Mouse (Mus musculus) kidney, embryonic 16.5 days (tissue): ENCODE measurements around the gene Gje1. TPM values are rescaled to one million over a fixed set of nuclear protein-coding genes. Genes with fewer than 3 reads are reported as not detected.

ENCODE experiments used
- ATAC-seq: fragments of 200-750 bp; cut with Nextera tagmentation; 2 replicates; pipeline ENCODE4 v1.8.0; 2017; ENCODE audit warnings: moderate TSS enrichment; ENCODE audit not compliant: low FRiP score, low TSS enrichment
- H3K27ac ChIP-seq: fragments of 300-500 bp; sonication (generic); 2 replicates; pipeline ENCODE4 v1.5.1; 2014; ENCODE audit warnings: low read length
- H3K27me3 ChIP-seq: fragments of 300-500 bp; sonication (generic); 2 replicates; pipeline ENCODE4 v1.6.1; 2014; ENCODE audit warnings: low read length, control low read depth, mixed read lengths; ENCODE audit not compliant: insufficient read depth
- H3K36me3 ChIP-seq: fragments of 300-500 bp; sonication (generic); 2 replicates; pipeline ENCODE4 v1.6.1; 2014; ENCODE audit warnings: low read length, control low read depth, mixed read lengths; ENCODE audit not compliant: insufficient read depth
- H3K4me1 ChIP-seq: fragments of 300-500 bp; sonication (generic); 2 replicates; pipeline ENCODE4 v1.6.1; 2014; ENCODE audit warnings: low read length, control low read depth, mixed read lengths; ENCODE audit not compliant: insufficient read depth
- H3K4me2 ChIP-seq: fragments of 300-500 bp; sonication (generic); replicated peaks from 2 replicates; pipeline ENCODE4 v1.6.1; 2014; ENCODE audit warnings: low read depth, low read length
- H3K4me3 ChIP-seq: fragments of 300-500 bp; sonication (generic); 2 replicates; pipeline ENCODE4 v1.5.1; 2014; ENCODE audit warnings: mild to moderate bottlenecking, low read length
- H3K9ac ChIP-seq: fragments of 300-500 bp; sonication (generic); replicated peaks from 2 replicates; pipeline ENCODE4 v1.6.1; 2014; ENCODE audit warnings: low read length
- H3K9me3 ChIP-seq: fragments of 300-500 bp; sonication (generic); 2 replicates; pipeline ENCODE4 v1.6.1; 2016; ENCODE audit warnings: low read length, control low read depth
- WGBS: fragments of 180-500 bp; shearing (Covaris S2); extraction: QIAGEN DNeasy Blood & Tissue Kit; methylation state at CpG from one replicate; pipeline ENCODE4 v1.1.7; 2014; 5-methylcytosine and 5-hydroxymethylcytosine counted together
- polyA plus RNA-seq: library from polyadenylated mRNA; unstranded; fragments of >200 nt; fragmentation: Nextera tagmentation; extraction: Ambion mirVana; gene quantifications from 2 replicates; pipeline ENCODE4 v1.2.1, GENCODE M21; 2015

The Gje1 gene
- polyA plus RNA-seq, 1 experiment from 2014 or later, result not detected

GRCm38 (mm10) chr10:14688785-14689442, 29.1 kb downstream of the Gje1 start:
- 83% methylated on average over 6 of the region's 6 CpGs for WGBS
- Histone ChIP-seq H3K9me3 (peaks cover 3% of the 10 kb centered on the region; the same call in 1 of the 2 replicates), H3K9ac (no peak overlapping the region), H3K4me2 (no peak overlapping the region), H3K27ac (no peak overlapping the region), H3K4me3 (no peak overlapping the region), H3K4me1 (no peaks in the 10 kb centered on the region), H3K36me3 (peaks cover 11% of the 10 kb centered on the region), H3K27me3 (no peaks in the 10 kb centered on the region)
- ATAC-seq, result no peak

GRCm38 (mm10) chr10:14685663-14686062, 32.4 kb downstream of the Gje1 start:
- no peak overlapping the region for H3K9ac ChIP-seq
- no peaks in the 10 kb centered on the region for H3K4me1 ChIP-seq
- no peak overlapping the region for H3K4me2 ChIP-seq
- peaks cover 14% of the 10 kb centered on the region for H3K36me3 ChIP-seq
- H3K27ac ChIP-seq, result no peak overlapping the region
- no peak for ATAC-seq
- H3K4me3 ChIP-seq, result no peak overlapping the region
- H3K9me3 ChIP-seq, result peaks cover 3% of the 10 kb centered on the region; the same call in 1 of the 2 replicates
- H3K27me3 ChIP-seq, result no peaks in the 10 kb centered on the region
- WGBS, result 92% methylated on average over 1 of the region's 1 CpGs

GRCm38 (mm10) chr10:14666147-14666546, 51.9 kb downstream of the Gje1 start:
- Histone ChIP-seq H3K9ac (no peak overlapping the region), H3K36me3 (peaks cover 25% of the 10 kb centered on the region), H3K27ac (no peak overlapping the region), H3K4me3 (no peak overlapping the region), H3K9me3 (no peaks in the 10 kb centered on the region), H3K4me2 (no peak overlapping the region), H3K4me1 (no peaks in the 10 kb centered on the region), H3K27me3 (no peaks in the 10 kb centered on the region)
- ATAC-seq, result no peak
- 98% methylated on average over 2 of the region's 2 CpGs for WGBS

Other genes starting within 250 kb of the Gje1 start
- 7.3 and 8.5 TPM in 2 replicates for gene Adgrg6, start 172.6 kb downstream of the Gje1 start, polyA plus RNA-seq
- 100.0 and 103 TPM in 2 replicates for gene Vta1, start 12.7 kb downstream of the Gje1 start, polyA plus RNA-seq
- gene Nmbr, start 12.6 kb downstream of the Gje1 start, polyA plus RNA-seq, result 1.0 TPM in 2 replicates